Mouse (Mus musculus): ENCODE results near the gene Kcnk3.

DNA sequence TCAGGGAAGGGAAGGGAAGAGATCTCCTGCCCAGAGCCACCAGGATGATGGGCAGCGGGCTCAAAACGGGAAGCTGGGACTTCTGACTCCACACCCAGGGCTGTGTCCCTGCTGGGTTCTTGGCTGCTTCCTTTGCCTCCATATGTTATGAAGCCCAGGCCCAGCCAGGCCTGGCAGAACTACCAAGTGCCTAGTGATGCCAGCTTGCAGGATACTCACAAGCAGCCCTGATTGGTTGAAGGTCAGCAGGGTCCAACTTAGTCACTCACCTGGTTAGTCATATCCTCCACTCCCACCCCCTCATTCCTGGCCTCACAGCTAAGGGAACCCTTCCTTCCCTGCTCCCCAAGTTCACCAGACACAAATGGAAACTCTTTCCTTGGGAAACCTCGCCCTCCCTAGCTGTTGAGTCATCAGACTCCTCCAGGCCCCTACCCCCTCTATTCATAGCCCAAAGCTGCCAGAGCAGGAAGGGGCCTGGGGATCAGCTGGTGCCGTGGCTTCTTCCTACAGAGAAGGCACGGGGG is 3.3 kb downstream of the Kcnk3 start:
- TF ChIP-seq CTCF (IDR thresholded peaks at IDR 0.05; ENCODE audit: control insufficient read depth, insufficient read depth, insufficient read length): no peak
- TF ChIP-seq USF1 (IDR thresholded peaks at IDR 0.05; ENCODE audit: low read depth): no peak
- no peak for TF ChIP-seq MAX (IDR thresholded peaks at IDR 0.05)
- no peak for TF ChIP-seq CEBPB (IDR thresholded peaks at IDR 0.05; ENCODE audit: low read depth)
